Mouse (Mus musculus): ENCODE measurements around the gene Ect2l.
"Not testable (repeated sequence)": the region's sequence is repeated elsewhere in the genome, so short reads cannot be mapped to it uniquely, and the experiment has no call there.

The Ect2l gene

DNA sequence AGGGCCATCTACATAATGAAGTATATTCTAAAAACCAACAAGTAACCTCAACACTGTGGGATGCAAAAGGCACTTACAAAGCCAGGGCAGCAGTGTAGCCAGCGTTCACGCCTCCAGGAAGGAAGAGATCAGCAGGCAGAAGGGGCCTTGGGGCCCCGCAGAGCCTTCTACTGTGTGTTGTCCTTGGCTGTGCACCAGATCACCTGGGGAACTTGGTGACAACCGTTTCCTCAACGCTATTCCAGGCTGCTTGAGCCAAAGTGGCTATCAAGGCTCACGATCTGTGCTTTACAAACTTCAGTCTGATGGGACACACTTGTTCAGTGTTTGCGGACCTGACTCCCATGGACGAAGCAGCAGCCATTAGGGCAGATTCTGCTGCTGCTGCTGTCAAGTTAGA lies 19.0 kb downstream of the Ect2l start:
- no peak for DNase-seq (ENCODE audit: low spot score)

DNA sequence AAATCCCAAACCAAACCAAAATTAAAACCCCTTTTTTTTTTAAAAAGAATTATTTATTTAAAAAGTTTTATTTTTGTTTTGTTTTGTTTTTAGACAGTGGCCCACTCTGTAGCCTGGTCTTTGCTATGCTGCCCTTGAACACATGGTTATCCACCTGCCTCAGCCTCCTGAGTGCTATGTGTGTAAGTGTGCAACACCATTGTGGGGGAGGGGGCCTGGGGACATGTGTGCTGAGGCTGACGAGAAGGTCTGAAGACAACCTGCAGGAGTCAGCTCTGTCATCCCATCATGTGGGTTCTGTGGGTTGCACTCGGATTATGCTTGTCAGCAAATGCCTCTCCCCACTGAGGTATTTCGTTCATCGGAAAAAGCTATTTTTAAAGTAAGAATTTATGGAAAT lies 21.2 kb downstream of the Ect2l start:
- no peak for DNase-seq (ENCODE audit: low spot score)

DNA sequence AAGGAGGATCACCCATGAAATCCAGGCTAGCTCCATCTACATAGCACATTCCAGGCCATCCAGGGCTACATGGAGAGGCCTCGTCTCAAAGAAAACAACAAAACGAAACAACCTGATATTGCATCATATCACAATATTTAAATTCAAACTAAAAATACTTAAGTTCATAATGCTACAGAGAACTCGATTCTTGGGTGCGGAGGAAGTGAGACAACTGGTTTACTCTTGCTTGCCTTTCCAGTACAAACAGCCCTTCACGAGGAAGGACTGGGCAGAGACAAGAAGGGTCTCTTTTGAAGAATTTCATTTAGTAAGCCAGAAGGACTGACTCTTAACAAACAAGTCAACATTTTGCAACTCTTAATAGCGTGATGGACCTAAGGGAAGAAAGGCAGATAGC lies 22.1 kb downstream of the Ect2l start:
- no peak for DNase-seq (ENCODE audit: low spot score)

DNA sequence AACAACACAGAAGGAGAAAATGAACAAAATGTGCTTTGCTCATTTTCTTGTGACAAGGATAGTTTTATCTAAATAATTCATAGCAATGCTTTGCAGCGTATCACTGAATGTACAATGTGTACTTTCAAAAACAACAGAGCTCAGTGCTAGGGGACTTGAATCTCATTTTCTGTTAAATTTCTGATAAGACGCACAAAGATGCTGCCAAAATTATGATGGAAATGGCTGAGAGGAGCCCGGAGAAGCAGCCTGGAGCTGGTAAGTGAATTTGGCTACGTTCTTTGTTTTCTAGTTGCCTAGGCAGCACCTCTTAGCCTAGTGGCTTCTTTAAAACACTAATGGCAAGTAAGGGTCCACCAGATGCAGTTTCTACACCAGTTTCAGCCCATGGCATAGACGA lies 28.4 kb downstream of the Ect2l start:
- DNase-seq (ENCODE audit: low spot score) = no peak

DNA sequence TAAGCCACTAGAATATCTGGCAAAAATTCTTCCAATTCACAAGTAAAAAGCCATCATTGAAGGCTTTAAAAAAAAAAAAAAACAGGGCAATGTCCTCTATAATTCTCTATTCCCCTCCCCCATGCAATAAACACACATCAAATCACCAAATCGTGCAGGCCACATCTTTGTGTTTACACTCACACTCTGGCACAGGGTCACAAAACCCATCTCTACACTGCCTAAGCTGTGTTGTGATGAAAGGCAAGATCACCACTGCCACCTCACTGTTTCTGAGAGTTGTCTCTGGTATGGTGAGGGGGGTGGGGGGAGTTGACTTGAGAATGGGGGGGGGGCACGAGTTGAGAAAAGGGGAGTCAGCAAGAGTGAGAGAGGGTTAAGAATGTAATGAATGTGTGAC lies 33.4 kb downstream of the Ect2l start:
- no peak for DNase-seq (ENCODE audit: low spot score)

DNA sequence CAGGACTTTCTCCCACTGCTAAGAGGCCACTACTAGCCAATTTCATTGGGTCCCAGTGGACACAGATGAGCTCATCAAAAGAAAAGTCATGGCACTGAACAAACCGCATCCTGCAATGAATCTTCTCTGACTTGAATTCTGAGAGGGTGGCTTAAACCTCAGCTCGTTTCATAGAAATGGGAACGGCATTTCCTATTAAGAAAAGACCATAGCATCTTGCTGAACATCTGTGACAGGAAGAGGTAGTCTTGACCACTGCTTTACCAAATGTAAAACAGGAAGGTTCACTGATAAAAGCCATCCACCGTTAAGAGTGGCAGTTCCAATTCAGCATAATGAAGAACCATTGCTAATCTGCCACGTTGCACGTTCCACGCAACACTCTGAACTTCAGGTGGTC lies 34.0 kb downstream of the Ect2l start:
- DNase-seq (ENCODE audit: low spot score) = no peak

DNA sequence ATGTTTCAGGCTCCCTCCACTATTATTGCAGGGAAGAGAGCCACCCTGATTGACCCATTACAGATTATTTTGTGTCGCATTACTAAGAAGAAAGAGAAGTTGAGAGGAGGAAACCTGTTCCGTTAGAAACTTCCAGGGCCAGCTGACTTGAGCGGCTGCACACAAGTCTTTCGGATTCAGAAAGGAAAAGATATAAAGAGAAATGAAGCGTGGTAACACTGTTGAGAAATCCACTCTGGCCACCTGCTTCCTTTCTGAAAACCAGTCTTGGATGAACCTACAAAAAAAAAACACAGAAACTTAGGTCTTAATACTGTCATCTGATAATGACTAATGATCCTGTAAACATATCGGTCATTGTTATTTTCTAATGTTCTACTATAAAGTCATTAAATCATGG lies 35.6 kb downstream of the Ect2l start:
- no peak for DNase-seq (ENCODE audit: low spot score)

DNA sequence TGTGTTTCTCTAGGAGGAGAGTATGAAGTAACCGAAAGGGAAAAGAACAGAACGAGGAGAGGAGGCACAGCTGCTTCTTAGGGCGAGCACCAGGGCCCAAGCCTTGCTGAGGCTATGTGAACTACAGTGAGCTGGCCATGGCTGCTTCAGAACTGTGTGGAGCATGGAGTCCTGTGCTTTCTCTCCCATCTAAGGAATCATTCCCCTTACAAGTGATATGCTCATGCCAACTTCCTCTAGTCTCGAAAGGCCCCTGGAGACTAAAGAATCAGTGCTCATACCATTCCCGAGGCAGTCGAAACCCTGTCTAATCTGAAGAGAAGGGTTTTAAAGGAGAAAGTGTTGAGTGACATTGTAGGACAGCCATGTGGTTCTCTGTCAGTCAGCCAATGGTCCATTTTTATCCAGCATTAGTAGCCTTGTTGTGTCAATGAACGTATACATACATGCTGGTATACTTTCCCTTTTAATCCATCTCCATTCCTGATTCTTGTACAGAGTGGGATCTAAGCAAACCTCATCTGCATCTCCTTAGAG lies 48.2 kb downstream of the Ect2l start:
- DNase-seq (ENCODE audit: low spot score) = no peak

DNA sequence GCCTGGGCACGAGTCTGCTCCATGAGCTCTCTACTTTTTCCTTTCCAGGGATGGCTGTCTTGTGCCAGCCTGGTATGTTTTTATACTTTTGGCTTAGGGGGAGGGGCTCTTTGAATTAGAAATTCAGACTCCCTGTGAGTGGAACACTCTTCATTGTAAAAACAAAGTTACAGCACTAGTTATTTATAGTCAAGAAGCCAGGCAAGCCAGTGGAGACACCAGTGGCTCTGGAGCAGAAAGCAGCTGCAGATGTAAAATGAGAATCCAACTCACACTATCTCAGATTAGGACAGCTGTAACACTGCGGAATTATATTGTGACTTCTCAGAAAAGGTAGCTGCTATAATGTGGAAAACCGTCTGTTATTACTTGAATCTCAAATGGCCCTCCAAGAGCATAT lies 63.5 kb downstream of the Ect2l start:
- DNase-seq (ENCODE audit: low spot score) = no peak

DNA sequence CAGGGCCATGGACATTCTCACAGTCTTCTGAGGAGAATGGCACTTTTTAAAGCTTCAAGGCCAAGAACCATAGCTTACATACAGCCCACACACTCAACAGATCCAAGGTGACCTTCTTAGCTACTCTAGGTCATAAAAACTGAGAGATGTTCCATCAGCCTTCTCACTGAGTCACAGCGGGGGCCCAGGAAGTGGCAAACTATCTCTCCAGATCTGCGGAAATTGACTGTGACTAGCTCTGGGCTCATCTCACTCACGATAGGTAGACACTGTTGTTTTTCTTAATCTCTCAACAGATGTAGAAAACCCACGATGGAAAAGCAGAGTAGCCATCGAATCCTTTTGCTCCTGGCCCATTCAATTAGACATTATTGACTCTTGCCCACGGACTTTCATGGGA lies 68.5 kb downstream of the Ect2l start:
- no peak for DNase-seq (ENCODE audit: low spot score)

DNA sequence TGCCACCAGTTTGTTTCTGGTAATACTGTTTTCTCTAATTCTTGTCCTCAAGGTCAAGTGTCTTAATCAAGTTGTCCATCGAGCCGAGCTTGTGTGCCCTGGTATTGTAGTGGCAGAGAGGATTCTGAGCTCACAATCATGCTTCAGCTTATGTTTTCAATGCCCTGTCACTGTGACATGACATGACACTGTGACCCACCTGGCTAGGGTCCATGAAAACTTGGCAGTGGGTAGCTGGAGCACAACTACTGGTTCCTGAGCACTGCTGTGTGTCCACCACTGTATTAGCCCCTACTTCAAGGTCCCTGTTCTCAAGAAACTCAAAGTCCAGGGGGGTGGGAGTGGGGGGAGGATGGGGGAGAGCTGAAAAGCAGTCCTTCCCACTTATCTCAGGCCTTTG lies 69.3 kb downstream of the Ect2l start:
- DNase-seq (ENCODE audit: low spot score) = no peak

DNA sequence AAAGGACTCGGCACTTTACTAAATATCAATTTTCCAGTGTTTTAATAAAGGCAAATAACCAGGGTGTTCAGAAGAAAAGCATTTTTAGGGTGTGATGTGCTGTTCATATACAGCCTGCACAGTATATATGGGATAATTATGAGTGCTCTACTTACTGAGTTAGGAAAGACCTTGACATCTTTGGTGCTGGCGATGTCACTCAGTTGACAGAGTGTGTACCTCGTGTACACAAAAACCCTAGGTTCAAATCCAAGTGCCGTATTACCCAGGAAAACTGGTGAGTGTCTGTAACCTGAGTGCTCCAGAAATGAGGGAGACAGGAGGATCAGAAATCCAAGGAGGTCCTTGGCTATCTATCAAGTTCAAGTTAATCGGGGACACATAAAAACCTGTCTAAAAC lies 71.1 kb downstream of the Ect2l start:
- DNase-seq (ENCODE audit: low spot score) = no peak

DNA sequence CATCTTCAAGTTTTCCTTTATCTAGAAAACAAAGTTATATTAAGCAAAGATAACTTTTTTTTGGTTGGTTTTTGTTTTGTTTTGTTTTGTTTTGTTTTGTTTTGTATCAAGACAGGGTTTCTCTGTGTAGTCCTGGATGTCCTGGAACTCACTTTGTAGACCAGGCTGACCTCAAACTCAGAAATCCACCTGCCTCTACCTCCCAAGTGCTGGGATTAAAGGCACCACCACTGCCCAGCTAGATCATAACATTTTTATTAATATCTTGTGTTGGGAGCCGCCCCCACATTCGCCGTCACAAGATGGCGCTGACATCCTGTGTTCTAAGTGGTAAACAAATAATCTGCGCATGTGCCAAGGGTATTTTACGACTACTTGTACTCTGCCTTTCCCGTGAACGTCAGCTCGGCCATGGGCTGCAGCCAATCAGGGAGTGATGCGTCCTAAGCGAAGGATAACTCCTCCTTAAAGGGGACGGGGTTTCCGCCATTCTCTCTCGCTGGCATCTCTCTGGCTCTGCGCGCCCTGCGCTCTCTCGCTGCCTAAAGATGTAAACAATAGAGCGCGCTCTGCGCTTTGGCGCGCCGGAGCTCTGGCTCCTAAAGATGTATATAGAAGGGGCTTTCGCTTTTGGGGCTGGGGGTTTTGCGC lies 71.7 kb downstream of the Ect2l start:
- not testable (repeated sequence) for DNase-seq (ENCODE audit: low spot score)

DNA sequence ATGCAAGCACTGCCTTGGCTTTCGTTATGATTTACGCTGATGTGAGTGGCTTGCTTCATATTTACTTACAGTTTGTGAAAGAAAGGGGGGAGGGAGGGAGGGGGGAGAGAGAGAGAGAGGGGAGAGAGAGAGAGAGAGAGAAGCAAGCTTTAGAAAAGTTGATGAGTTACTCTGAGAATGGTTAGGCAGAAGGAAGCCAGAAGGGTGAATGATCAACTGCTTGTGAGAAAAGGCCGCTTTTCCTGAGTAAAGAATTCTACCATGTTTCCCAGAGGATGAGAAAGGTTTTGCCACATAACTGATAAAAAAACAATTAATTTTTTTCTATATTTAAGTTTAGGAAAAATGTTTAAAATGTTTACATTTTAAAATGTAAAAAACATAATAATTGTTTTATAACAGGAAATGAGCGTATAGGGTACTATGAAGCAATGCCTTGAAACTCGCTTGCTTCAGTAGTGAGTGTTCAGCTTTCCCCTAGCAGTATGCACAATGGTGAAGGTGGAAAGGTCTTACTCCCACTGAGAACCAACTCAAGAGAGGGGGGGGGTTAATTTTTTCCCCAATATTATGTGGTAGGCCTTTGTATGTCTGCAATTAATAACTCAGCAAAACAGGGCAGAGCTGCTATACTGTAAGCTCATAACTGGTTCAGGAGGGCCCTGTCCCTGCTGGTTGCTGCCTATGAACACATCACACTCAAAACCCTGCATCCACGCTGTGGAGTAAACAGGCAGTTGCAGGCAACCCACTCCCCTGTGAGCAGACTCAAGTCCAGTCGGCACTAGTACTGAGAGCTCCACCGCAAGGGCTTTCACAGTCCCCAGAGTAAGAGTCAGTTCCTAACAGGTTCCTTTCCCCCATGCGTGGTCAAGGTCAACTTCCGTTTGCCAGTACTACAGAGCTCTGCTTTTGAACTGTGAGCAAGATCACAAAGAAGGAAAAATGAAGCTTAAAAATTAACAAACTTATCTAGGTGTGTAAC lies 78.7 kb downstream of the Ect2l start:
- DNase-seq (ENCODE audit: low spot score) = no peak

DNA sequence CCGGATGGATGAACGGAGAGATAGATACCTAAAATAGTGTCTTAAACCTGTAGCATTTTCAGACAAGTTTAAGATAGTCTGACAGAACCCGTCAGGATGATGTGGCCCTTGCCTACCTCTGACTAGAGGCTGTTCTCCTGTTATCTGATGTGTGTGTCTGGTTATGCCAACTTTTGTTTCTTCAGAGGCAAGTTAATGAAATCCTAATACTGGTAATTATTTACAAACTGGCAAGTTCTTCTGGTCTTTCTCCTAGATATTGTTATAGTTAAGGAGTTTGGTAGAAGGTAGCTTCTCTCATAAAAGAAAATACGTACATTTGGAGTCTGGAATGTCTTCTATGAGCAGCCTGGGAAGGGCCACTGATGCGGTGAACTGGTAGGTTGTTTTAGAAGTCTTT lies 80.4 kb downstream of the Ect2l start:
- no peak for DNase-seq (ENCODE audit: low spot score)

DNA sequence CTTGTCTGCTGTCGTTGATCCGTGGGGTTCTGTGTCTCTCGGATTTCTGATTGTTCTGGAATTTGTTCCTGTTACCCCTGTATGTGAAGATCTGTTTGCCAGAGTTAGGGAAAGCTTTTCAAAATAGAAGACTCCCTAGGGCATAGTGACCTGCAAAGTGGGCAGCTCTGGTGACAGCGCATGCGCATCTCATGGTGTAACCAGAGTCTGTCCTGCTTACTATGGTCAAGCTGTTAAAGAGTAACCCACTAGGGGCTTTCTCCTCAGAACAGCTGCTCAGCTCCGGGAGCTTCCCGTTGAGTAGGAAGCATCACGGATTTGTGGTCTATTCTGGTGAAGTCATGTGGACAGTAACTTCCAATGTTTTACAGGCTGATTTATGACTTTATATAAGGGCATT lies 92.4 kb downstream of the Ect2l start:
- no peak for DNase-seq (ENCODE audit: low spot score)

DNA sequence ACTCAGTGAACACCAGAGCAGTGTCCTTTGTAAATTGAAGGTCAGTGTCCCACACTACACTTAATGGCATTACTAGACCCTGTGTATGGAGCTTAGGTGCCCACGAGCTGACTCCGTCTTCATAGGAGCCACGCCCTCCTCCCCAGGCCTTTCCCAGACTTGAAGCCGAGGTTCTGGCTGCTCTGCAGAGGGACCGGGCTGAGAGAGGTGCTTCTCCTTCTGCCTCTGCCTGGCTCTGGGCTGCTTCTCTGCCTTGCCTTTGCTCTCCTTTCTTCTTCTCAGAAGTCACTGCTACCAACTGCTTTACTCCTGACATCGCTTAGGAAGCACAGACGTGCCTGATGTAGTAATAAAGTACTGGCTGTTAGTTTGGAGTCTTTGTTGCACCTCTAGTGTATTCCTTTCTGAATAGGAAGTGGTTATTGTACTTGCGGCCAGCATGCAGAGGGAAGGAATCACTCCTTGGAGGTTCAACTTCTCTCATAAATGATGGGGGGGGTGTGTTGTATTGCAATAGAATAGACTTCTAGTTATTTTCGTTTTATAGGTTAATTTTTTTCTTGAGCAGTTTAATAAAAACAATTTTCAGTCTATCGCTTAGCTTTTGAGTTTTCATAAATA lies 97.1 kb downstream of the Ect2l start:
- DNase-seq (ENCODE audit: low spot score) = no peak

DNA sequence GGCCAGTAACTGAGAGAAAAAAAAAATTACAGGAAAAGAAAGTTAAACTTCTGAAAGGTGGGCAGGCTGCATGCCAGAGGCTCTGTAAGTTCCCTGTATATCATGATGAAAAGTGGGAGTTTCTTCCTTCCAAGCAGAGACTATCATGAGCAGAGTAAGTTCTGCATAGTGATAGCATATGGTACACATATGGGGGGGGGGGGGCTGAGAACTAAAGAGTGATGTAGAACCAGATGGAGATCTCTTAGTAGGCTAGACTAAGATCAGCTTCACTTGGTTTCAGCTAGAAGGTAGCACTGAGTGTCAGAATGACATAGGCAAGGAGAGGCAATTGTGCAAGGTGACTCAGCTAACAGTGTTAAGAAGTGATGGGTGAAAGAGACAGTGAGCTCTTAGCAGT lies 99.8 kb downstream of the Ect2l start:
- no peak for DNase-seq (ENCODE audit: low spot score)

DNA sequence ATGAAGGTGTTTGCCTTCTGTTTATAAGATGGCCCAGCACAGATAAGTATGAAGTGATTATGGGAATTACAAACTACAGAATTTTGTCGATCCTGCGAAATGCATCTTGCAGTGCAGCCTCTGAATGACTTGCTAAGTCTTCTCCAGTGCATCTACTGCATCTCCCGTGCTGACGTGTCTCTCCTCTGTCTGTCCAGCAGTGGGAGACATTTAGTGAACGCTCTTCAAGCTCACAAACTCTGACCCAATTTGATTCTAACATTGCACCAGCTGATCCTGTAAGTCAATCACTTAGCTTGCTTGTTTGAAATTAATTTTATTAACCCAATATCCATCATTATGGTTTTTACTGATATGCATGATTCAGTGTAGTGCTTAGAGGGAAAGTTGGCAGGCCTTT lies 103.2 kb downstream of the Ect2l start:
- DNase-seq (ENCODE audit: low spot score) = no peak

DNA sequence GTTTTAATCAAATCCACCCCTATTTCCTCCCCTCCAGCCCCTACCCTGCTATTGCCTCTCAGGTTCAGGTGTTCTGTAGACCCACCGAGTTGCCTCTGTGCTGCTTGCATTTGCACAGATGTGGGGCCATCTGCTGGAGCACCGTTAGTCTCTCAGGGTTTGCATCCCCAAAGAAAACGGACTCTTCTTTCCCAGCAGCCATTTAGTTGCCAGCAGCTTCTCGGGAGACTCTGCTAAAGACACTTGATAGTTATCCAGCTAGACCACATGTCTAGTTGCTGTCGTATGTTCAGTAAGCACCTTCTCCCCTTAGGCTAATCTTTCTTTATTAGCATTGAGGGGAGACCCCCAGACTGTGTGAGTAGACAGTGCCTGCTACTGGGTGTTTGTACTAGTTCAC lies 108.5 kb downstream of the Ect2l start:
- no peak for DNase-seq (ENCODE audit: low spot score)

DNA sequence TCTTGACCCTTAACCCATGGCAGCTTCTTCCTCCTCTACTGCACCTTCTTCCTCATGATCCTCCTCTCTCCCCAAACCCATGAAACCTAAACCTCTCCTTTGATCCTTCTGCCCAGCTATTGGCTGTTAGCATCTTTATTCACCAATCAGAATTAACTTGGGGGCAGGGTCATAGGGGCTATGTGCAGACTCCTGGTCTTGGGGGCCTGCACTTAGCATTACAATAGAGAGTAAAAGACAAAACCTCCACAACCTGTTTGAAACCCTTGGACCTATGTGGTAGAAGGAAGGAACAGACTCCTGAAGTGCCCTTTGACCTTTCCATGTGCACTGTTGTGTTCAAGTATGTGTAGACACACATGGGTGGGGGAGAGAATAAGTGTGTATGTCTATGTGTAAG lies 120.0 kb downstream of the Ect2l start:
- DNase-seq (ENCODE audit: low spot score) = no peak

DNA sequence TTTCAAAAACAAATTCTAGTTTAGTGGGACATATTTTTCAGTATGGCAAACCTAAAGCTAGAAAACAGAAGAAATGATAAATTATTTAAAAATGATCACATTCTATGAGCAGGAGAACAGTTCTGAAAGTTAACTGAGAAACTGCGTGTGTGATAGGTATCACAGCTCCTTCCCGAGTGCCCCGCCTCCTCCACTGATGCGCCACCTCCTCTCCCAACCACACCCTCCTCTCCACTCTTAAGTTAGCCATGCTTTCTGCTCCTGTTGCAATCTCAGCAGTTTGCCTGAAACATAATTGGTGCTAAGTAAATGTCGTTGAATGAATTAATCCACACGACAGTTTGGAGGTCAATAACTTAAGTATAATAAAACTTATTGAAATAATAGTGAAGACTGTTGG lies 127.9 kb downstream of the Ect2l start:
- no peak for DNase-seq (ENCODE audit: low spot score)

DNA sequence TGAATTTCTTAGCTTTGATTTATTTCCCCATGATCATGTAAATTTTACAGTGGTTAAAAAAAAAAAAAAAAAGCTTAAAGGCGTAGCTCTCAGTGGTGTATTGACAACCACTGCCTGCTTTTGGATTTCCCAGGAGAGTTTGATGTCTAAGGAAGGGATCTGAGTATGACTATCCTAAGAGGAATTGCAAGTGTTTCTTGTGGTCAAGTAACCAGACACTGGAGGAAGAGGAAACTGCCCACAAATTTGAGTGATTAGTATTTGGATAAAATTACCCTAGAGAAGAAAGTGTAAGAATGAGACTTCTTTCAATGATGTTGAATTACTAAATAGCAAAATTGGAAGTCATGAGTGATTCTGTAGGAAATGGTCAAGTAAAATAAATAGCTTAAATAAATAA lies 129.2 kb downstream of the Ect2l start:
- DNase-seq (ENCODE audit: low spot score) = no peak

All from embryo, embryonic 10 days (tissue).